Mouse (Mus musculus) CH12.LX (cell line): ENCODE measurements around the gene Tspan8.

Experiments
- E2F4 ChIP-seq: IDR thresholded peaks from 2 replicates; pipeline ENCODE4 v1.6.1; 2011; ENCODE audit warnings: low read depth, low read length, improper control_type of control experiment; ENCODE audit not compliant: insufficient replicate concordance
- ETS1 ChIP-seq: conservative IDR thresholded peaks from 2 replicates; pipeline ENCODE4 v1.6.1; 2012; ENCODE audit warnings: low read depth, mild to moderate bottlenecking, inconsistent platforms, low read length, improper control_type of control experiment, moderate library complexity
- JUND ChIP-seq: conservative IDR thresholded peaks from 2 replicates; pipeline ENCODE4 v1.6.1; 2011; ENCODE audit warnings: low read depth, low read length, improper control_type of control experiment
- POLR2AphosphoS2 ChIP-seq: IDR thresholded peaks from 2 replicates; pipeline ENCODE4 v1.6.1; 2011; ENCODE audit warnings: low read depth, low read length, improper control_type of control experiment
- TCF12 ChIP-seq: IDR thresholded peaks from 2 replicates; pipeline ENCODE4 v1.6.1; 2014; ENCODE audit warnings: low read depth, mild to moderate bottlenecking, inconsistent platforms, low read length, improper control_type of control experiment

DNA sequence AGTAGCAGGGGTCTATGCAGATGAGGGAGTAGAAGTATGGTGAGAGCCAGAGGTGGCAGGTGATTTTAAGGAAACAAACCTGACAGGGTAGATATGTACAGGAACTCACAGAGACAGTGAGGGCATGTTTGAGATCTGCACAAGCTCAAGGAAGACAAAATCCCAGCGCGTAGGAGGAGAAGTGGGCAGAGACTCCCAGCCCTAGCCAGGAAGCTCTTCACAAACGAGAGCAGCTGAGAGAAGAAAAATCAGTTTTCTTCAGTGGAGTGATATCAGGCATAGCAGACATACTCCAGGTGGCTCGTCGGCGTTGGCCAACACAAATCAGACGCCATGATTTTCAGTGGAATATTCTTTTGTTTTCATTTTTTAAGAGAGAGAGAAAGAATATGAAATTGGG is 8.7 kb downstream of the Tspan8 start:
- TF ChIP-seq E2F4 (no peak), POLR2AphosphoS2 (no peak), ETS1 (no peak), JUND (no peak), TCF12 (no peak)
